Mouse (Mus musculus) intestine, postnatal 0 days (tissue): ENCODE results near the gene Sec14l3. TPM values are rescaled to one million over a fixed set of nuclear protein-coding genes. Genes with fewer than 3 reads are reported as not detected.
A peak's percentile ranks its signal among the peaks of the same experiment; 100 is the strongest.
"Not testable (repeated sequence)": the region's sequence is repeated elsewhere in the genome, so short reads cannot be mapped to it uniquely, and the experiment has no call there.

Experiments used
- ATAC-seq: fragments of 200-750 bp; cut with Nextera tagmentation; 2 replicates; pipeline ENCODE4 v1.8.0; 2017; ENCODE audit warnings: mild to moderate bottlenecking, moderate TSS enrichment, moderate library complexity
- H3K27ac ChIP-seq: fragments of 300-500 bp; sonication (generic); 2 replicates; pipeline ENCODE4 v1.5.1; 2014; ENCODE audit warnings: mild to moderate bottlenecking, low read depth, low read length, moderate library complexity
- H3K27me3 ChIP-seq: fragments of 300-500 bp; sonication (generic); replicated peaks from 2 replicates; pipeline ENCODE4 v1.6.1; 2014; ENCODE audit warnings: low read length, mixed read lengths; ENCODE audit not compliant: control insufficient read depth, insufficient read depth
- H3K36me3 ChIP-seq: fragments of 300-500 bp; sonication (generic); 2 replicates; pipeline ENCODE4 v1.6.1; 2014; ENCODE audit warnings: mild to moderate bottlenecking, moderate library complexity; ENCODE audit not compliant: control insufficient read depth, insufficient read depth
- H3K4me1 ChIP-seq: fragments of 300-500 bp; sonication (generic); replicated peaks from 2 replicates; pipeline ENCODE4 v1.6.1; 2014; ENCODE audit warnings: antibody characterized with exemption, low read length, mixed read lengths; ENCODE audit not compliant: control insufficient read depth, insufficient read depth
- H3K4me2 ChIP-seq: fragments of 300-500 bp; sonication (generic); replicated peaks from 2 replicates; pipeline ENCODE4 v1.6.1; 2014; ENCODE audit warnings: low read depth, mild to moderate bottlenecking, moderate library complexity
- H3K4me3 ChIP-seq: fragments of 300-500 bp; sonication (generic); 2 replicates; pipeline ENCODE4 v1.5.1; 2014; ENCODE audit warnings: low read depth, low read length
- H3K9ac ChIP-seq: fragments of 300-500 bp; sonication (generic); 2 replicates; pipeline ENCODE4 v1.6.1; 2014; ENCODE audit warnings: mild to moderate bottlenecking, low read depth, low read length
- H3K9me3 ChIP-seq: fragments of 300-500 bp; sonication (generic); 2 replicates; pipeline ENCODE4 v1.6.1; 2016; ENCODE audit warnings: mixed run types; ENCODE audit not compliant: control insufficient read depth
- CTCF ChIP-seq: sonication (generic); IDR thresholded peaks from 2 replicates; pipeline ENCODE4 v1.5.1; 2016; ENCODE audit warnings: low read depth, mild to moderate bottlenecking, control low read depth, antibody characterized with exemption, moderate library complexity
- WGBS: fragments of 180-500 bp; shearing (Covaris S2); extraction: QIAGEN DNeasy Blood & Tissue Kit; methylation state at CpG from one replicate; pipeline ENCODE4 v1.1.7; 2014; 5-methylcytosine and 5-hydroxymethylcytosine counted together
- polyA plus RNA-seq: library from polyadenylated mRNA; unstranded; fragments of >200 nt; fragmentation: Nextera tagmentation; extraction: Ambion mirVana; gene quantifications from 2 replicates; pipeline ENCODE4 v1.2.1, GENCODE M21; 2015

The Sec14l3 gene
- polyA plus RNA-seq, 1 experiment from 2014 or later = not detected

- no peak overlapping the region for H3K4me3 ChIP-seq
- ATAC-seq = no peak
- no peaks in the 10 kb centered on the region for H3K27me3 ChIP-seq
- no peak overlapping the region for H3K9ac ChIP-seq
- 77% methylated on average over 6 of the region's 6 CpGs for WGBS
- H3K4me1 ChIP-seq = peaks cover 9% of the 10 kb centered on the region; the same call in 1 of the 2 replicates
- H3K4me2 ChIP-seq = no peak overlapping the region
- H3K27ac ChIP-seq = no peak overlapping the region
- H3K36me3 ChIP-seq = 0 out of 2 replicates have a peak, but pooled peaks cover 5% of the 10 kb centered on the region
- TF ChIP-seq CTCF = no peak
- H3K9me3 ChIP-seq = no peaks in the 10 kb centered on the region
Measured at GRCm38 (mm10) chr11:4113970-4114369, 49.3 kb downstream of the Sec14l3 start.

DNA sequence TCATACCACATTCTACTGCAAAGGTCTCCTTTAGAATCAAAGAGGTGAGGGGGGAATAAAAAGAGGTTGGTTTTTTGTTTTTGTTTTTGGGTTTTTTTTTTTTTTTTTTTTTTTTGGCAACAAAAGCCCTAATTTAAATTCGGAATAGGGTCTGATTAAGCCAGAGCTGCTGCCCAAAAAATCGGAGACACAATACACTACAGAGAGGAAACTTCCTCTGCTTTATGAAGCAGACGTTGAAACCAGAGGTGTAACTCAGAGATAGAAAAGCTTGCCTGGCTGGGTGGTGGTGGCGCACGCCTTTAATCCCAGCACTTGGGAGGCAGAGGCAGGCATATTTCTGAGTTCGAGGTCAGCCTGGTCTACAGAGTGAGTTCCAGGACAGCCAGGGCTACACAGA, 49.9 kb downstream of the Sec14l3 start:
- 87% methylated on average over 6 of the region's 6 CpGs for WGBS
- H3K4me2 ChIP-seq, ATAC-seq, H3K27ac ChIP-seq, H3K9ac ChIP-seq, H3K36me3 ChIP-seq, H3K4me1 ChIP-seq, H3K27me3 ChIP-seq, H3K4me3 ChIP-seq, H3K9me3 ChIP-seq: not testable (repeated sequence)

DNA sequence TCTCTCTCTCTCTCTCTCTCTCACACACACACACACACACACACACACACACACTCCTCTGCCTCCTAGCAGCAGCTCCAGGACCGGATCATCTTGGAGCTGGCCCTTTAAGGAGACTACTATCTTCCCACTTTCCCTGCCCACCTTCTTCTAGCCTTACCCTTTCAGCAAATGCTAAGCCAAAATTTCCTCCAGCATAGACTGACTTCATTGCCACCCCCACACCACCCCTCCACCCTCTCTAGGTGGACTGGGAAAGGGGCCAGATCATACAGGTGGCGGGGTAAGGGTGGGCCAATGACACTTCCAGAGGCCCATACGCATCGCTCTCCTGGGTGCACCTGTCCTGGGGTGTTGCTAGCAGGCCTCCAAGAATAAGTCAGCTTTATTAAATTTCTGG, 50.8 kb downstream of the Sec14l3 start:
- H3K4me2 ChIP-seq = no peak overlapping the region
- 91% methylated on average over 4 of the region's 4 CpGs for WGBS
- no peaks in the 10 kb centered on the region for H3K36me3 ChIP-seq
- H3K4me3 ChIP-seq = no peak overlapping the region
- no peaks in the 10 kb centered on the region for H3K9me3 ChIP-seq
- no peak for ATAC-seq
- H3K9ac ChIP-seq = no peak overlapping the region
- H3K27me3 ChIP-seq = no peaks in the 10 kb centered on the region
- no peak overlapping the region for H3K27ac ChIP-seq
- no peak for TF ChIP-seq CTCF
- peaks cover 10% of the 10 kb centered on the region; the same call in 1 of the 2 replicates for H3K4me1 ChIP-seq

DNA sequence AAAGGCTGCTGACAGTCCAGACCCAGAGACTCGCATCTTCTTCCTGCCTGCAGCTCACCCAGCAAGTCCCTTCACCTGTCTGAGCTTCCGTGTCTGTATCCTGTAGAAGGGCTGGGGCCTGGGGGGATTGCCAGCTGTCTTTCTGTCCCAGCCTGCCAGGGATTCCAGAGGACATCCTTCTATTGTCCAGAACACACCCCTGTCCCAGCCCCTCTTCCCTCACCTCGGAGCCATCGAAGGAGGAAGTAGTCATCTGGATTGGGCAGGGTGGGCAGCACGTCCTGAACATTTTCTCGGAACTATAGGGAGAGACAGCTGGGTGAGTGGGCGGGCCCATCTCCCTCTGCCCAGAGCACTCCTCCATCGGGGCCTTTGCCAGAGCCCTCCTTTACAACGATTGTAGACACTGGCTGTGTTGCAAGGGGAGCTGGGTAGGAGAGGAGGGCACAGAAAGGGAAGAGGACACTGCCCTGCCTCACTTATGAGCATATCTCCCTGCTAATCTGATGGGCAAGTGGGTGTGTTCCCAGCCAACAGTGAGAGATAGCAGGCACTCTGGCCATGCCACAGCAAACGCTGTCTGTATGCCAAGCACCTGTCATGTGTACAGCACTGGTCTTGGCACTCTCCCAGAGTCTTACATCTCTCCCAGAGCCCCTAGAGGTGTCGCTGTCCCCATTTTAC, 52.0 kb downstream of the Sec14l3 start:
- no peak overlapping the region for H3K4me2 ChIP-seq
- WGBS = 48% methylated on average over 11 of the region's 11 CpGs

DNA sequence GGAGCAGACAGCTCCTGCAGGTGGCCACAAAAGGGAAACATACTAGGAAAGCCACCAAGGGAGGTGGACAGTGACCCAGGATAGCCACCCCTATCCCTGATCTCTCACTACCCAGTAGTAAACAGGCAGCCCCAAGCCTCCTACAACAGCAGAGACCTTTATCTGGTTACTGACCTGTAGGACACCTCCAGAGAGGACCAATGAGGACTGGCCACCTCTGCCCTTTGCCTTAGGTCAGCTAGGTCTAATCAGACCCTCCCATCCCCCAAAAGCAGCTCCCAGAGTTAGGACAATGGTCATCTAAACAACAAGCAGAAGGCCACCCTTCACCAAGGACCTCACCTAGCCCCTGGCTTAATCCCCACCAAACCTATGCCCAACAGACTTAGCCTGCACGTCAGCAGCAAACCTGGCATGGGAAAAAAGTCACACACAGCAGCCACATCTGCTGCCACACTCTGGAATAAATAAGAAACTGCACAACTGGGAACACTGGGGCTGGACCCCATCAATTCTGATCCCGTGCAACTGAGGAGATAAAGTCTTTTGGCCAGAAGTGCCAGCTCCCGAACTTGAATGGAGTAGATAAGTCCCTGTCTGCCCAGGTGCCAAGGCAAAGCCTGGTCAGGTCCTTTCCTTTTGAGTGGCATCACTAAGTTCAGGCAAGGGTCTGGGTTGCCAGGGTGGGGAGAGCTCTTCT, 52.9 kb downstream of the Sec14l3 start:
- Histone ChIP-seq H3K27me3 (no peaks in the 10 kb centered on the region), H3K36me3 (no peaks in the 10 kb centered on the region), H3K9me3 (no peaks in the 10 kb centered on the region), H3K4me2 (peak overlapping the region; percentile 93), H3K4me3 (peak overlapping the region; percentile 53), H3K27ac (no peak overlapping the region), H3K4me1 (peaks cover 10% of the 10 kb centered on the region; the same call in 1 of the 2 replicates), H3K9ac (0 out of 2 replicates have a peak overlapping the region, but pooled peaks have one; percentile 62)
- peak; percentile 46 for TF ChIP-seq CTCF
- ATAC-seq = no peak
- 30% methylated on average over 3 of the region's 3 CpGs for WGBS

More for the DNA sequence above, 52.0 kb downstream of the Sec14l3 start:
- Histone ChIP-seq H3K27ac (no peak overlapping the region), H3K27me3 (no peaks in the 10 kb centered on the region), H3K9me3 (no peaks in the 10 kb centered on the region), H3K36me3 (no peaks in the 10 kb centered on the region), H3K9ac (no peak overlapping the region), H3K4me1 (peaks cover 10% of the 10 kb centered on the region; the same call in 1 of the 2 replicates), H3K4me3 (no peak overlapping the region)
- ATAC-seq = no peak
- TF ChIP-seq CTCF = no peak

GRCm38 (mm10) chr11:4118081-4118921, 53.7 kb downstream of the Sec14l3 start:
- H3K27ac ChIP-seq = no peak overlapping the region; the same call in 1 of the 2 replicates
- H3K36me3 ChIP-seq = no peaks in the 10 kb centered on the region
- peak overlapping the region; percentile 93 for H3K4me2 ChIP-seq
- H3K9me3 ChIP-seq = no peaks in the 10 kb centered on the region
- H3K4me3 ChIP-seq = peak overlapping the region; percentile 53
- H3K9ac ChIP-seq = peak overlapping the region; percentile 62
- H3K27me3 ChIP-seq = no peaks in the 10 kb centered on the region
- TF ChIP-seq CTCF = no peak
- peak; percentile 71 for ATAC-seq
- WGBS = 1% methylated on average over 41 of the region's 41 CpGs
- H3K4me1 ChIP-seq = peaks cover 10% of the 10 kb centered on the region; the same call in 1 of the 2 replicates
